Mouse (Mus musculus) lung, adult 2 months (tissue): Measurements from ENCODE around the gene Mbnl1. TPM values are rescaled to one million over a fixed set of nuclear protein-coding genes. Genes with fewer than 3 reads are reported as not detected.

Experiments
- DNase-seq: peaks from one replicate; pipeline ENCODE4 v3.0.0; 2022
- H3K4me1 ChIP-seq: fragments of 200-500 bp; 2 replicates; pipeline ENCODE4 v1.6.1; 2011; ENCODE audit warnings: low read length; ENCODE audit not compliant: control insufficient read depth, insufficient read depth
- H3K4me3 ChIP-seq: fragments of 200-500 bp; replicated peaks from 2 replicates; pipeline ENCODE3; 2011; ENCODE audit warnings: low read depth, mild to moderate bottlenecking, control low read depth, low read length; ENCODE audit errors: extremely low read depth
- CTCF ChIP-seq: fragments of 200-500 bp; IDR thresholded peaks from 2 replicates; pipeline ENCODE4 v1.5.1; 2011; ENCODE audit warnings: mild to moderate bottlenecking, low read length, control low read depth; ENCODE audit not compliant: insufficient read depth
- POLR2A ChIP-seq: fragments of 200-500 bp; IDR thresholded peaks from 2 replicates; pipeline ENCODE4 v1.6.1; 2011; ENCODE audit warnings: low read depth, mild to moderate bottlenecking, control low read depth, low read length, borderline replicate concordance; ENCODE audit errors: extremely low read depth
- WGBS: fragments of 180-500 bp; shearing (Covaris S2); methylation state at CpG from one replicate; pipeline ENCODE4 v1.1.7; 2018; 5-methylcytosine and 5-hydroxymethylcytosine counted together
- polyA plus RNA-seq: library from polyadenylated mRNA; depleted of rRNA; stranded (reverse); fragments of >200 nt; gene quantifications from 2 replicates; pipeline ENCODE4 v1.2.3, GENCODE M21; 2012

Gene Mbnl1
- polyA plus RNA-seq, 1 experiment: 103 TPM

DNA sequence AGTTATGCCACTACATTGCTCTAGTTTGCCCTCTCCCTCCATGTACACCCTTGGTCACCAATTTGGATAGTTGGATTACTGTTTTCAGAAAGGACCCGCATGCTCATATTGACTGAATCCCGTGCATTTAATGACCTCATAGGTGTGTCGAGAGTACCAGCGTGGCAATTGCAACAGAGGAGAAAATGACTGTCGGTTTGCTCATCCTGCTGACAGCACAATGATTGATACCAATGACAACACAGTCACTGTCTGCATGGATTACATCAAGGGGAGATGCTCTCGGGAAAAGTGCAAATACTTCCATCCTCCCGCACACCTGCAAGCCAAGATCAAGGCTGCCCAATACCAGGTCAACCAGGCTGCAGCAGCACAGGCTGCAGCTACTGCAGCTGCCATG, 140.5 kb downstream of the Mbnl1 start:
- Histone ChIP-seq H3K4me1 (peaks cover 6% of the 10 kb centered on the region), H3K4me3 (no peak overlapping the region)
- WGBS: 75% methylated on average over 7 of the region's 7 CpGs
- no peak for DNase-seq
- TF ChIP-seq POLR2A (no peak), CTCF (no peak)

DNA sequence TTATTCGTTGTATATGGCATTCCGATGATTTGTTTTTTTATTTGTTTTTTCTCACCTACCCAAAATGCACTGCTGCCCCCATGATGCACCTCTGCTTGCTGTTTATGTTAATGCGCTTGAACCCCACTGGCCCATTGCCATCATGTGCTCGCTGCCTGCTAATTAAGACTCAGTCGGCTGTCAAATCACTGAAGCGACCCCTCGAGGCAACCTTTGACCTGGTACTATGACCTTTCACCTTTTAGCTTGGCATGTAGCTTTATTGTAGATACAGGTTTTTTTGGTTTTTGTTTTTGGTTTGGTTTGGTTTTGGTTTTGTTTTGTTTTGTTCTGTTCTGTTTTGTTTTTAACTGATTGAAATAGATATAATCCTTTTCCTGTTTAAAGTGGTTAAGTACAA, 141.9 kb downstream of the Mbnl1 start:
- peaks cover 6% of the 10 kb centered on the region for H3K4me1 ChIP-seq
- DNase-seq: no peak
- TF ChIP-seq POLR2A: no peak
- no peak for TF ChIP-seq CTCF
- 86% methylated on average over 7 of the region's 7 CpGs for WGBS
- H3K4me3 ChIP-seq: no peak overlapping the region

DNA sequence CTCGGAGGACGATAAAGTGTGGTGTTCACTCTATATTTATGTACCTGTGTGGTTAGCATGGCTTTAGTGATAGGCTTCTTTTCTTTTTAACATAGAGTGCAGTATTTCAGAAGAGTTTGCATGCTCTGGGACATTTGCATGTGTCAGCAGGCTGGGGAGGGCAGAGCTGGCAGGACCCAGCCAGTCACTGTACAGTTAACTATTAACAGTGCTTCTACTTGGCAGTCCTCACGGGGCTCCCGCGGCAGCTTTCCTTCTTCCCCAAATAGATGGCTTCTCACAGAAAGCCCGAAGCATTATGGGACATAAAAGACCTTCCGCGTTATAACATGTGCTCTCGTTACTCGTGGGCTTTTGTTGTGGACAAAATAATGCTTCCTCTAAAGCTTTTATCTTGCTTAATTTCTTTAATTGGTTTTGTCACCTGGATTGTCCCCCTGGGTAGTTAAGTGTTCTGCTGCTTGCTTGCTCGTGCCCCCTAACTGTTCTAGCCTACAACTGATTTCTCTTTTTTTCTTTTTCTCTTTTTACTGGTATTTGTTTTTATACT, 142.5 kb downstream of the Mbnl1 start:
- no peak overlapping the region for H3K4me3 ChIP-seq
- no peak for TF ChIP-seq CTCF
- TF ChIP-seq POLR2A: no peak
- DNase-seq: no peak
- WGBS: 65% methylated on average over 11 of the region's 11 CpGs
- H3K4me1 ChIP-seq: peaks cover 6% of the 10 kb centered on the region

DNA sequence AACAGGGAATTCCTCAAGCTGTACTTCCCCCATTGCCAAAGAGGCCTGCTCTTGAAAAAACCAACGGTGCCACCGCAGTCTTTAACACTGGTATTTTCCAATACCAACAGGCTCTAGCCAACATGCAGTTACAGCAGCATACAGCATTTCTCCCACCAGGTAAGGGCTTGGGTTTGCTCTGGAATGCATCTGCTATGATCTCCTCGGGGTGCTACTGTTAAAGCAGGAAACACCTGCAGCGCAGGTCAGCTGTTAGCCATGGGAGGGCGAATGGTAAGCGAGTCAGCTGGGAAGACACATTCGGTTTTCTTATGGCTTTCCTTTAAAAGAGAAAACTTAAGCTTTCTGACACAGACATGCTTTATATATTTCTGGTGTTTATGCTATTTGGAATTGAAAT, 143.0 kb downstream of the Mbnl1 start:
- TF ChIP-seq POLR2A: no peak
- no peak for TF ChIP-seq CTCF
- 58% methylated on average over 7 of the region's 7 CpGs for WGBS
- Histone ChIP-seq H3K4me3 (no peak overlapping the region), H3K4me1 (peaks cover 6% of the 10 kb centered on the region)
- no peak for DNase-seq

DNA sequence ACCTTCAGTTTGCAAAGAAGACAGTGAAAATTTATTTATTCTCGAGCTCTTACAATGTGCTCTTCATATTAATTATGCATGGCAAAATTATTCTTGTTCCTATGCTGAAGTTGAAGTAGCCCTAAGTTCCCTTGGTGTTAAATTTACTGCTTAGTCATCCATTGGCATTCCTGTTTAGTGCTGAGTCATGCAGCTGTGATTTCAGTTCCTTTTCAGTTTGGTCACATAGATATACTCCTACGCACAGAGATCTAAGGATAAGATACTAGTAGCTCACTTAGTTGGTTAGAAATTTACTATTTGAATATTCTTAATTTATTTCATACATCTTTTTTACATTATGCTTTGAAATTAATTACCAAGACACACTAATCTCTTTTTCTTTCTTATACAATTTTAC, 143.5 kb downstream of the Mbnl1 start:
- no peak overlapping the region for H3K4me3 ChIP-seq
- 73% methylated on average over 2 of the region's 2 CpGs for WGBS
- peaks cover 4% of the 10 kb centered on the region for H3K4me1 ChIP-seq
- no peak for DNase-seq
- TF ChIP-seq POLR2A: no peak
- TF ChIP-seq CTCF: no peak

DNA sequence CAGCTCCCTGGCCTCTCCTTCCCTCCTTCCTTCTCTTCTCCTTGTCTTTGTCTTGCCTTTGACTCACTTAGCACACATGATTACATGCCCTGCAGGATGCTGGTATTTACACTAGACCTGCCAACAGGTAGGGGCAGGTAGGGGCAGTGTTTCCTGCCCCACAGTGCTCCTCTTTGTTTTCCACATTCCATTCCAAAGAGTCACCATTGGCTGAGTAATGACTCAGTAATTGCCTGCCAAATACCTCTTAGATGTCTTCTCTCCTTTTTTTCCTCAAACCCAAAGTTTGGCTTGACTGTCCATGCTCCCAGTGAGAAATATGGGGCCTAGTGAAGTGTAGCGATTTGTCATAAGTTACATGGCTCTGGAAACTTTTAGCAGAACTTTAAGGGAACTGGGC, 145.0 kb downstream of the Mbnl1 start:
- 55% methylated on average over 1 of the region's 1 CpGs for WGBS
- peaks cover 4% of the 10 kb centered on the region for H3K4me1 ChIP-seq
- H3K4me3 ChIP-seq: no peak overlapping the region
- TF ChIP-seq CTCF (no peak), POLR2A (no peak)
- no peak for DNase-seq

DNA sequence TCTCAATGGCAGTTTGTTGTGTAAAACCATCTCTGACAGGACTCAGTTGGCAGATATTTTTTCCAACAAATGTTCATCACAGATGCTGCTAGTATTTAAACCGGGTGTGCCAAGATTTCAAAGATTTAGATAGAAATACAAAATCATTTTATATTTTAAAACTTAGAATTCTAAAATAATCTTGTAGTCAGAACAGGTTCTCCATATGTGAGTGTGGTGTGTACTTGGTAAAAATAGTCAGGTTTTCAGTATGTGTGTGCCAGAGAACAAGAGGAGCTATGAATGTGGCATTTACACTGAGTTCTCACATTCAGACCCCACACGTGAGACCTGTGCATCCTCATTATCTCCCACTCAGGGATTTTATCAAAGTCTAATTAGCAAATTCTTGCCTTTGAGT, 147.6 kb downstream of the Mbnl1 start:
- TF ChIP-seq POLR2A (no peak), CTCF (no peak)
- 63% methylated on average over 2 of the region's 2 CpGs for WGBS

DNA sequence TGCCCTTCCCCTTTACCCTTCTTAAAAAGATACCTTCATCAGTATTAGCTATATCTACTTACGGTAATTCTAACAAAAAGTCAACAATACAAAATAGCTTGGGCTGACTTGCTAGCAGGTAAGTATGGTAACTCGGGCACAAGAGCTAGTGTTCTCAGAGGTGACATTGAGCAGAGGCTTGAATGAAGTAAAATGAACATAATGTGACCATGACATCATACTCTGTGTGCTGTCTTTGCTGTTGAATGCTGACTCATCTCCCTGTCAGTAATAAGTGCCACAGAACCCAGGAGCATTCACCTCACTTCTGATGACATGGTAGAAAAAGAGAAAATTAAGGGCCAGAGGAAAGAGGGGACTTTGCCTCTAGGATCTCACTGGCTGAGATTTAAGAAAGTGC, 158.6 kb downstream of the Mbnl1 start:
- no peak overlapping the region for H3K4me3 ChIP-seq
- WGBS: 92% methylated on average over 2 of the region's 2 CpGs

More for the DNA sequence above, 147.6 kb downstream of the Mbnl1 start:
- no peak for DNase-seq
- H3K4me3 ChIP-seq: no peak overlapping the region
- peaks cover 2% of the 10 kb centered on the region for H3K4me1 ChIP-seq

DNA sequence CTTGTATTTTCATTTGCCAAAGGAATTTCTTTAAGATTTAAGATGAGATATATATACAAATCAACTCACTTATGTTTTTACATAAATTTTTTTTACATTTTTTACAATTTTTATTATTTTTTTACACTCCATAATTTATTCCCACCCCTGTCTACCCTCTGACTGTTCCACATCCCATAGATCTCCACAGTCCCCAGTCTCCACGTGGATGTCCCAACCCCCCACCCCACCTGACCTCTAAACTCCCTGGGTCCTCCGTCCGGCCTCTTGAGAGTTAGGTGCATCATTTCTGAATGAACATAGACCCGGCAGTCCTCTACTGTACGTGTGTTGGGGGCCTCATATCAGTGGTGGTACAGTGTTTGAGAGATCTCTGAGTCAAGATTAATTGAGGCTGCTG, 159.1 kb downstream of the Mbnl1 start:
- no peak overlapping the region for H3K4me3 ChIP-seq
- no peak for DNase-seq
- no peak for TF ChIP-seq POLR2A
- no peak for TF ChIP-seq CTCF
- no peaks in the 10 kb centered on the region for H3K4me1 ChIP-seq
- WGBS: 87% methylated on average over 5 of the region's 5 CpGs

More for the DNA sequence above, 158.6 kb downstream of the Mbnl1 start:
- DNase-seq: no peak
- TF ChIP-seq CTCF (no peak), POLR2A (no peak)
- no peaks in the 10 kb centered on the region for H3K4me1 ChIP-seq

DNA sequence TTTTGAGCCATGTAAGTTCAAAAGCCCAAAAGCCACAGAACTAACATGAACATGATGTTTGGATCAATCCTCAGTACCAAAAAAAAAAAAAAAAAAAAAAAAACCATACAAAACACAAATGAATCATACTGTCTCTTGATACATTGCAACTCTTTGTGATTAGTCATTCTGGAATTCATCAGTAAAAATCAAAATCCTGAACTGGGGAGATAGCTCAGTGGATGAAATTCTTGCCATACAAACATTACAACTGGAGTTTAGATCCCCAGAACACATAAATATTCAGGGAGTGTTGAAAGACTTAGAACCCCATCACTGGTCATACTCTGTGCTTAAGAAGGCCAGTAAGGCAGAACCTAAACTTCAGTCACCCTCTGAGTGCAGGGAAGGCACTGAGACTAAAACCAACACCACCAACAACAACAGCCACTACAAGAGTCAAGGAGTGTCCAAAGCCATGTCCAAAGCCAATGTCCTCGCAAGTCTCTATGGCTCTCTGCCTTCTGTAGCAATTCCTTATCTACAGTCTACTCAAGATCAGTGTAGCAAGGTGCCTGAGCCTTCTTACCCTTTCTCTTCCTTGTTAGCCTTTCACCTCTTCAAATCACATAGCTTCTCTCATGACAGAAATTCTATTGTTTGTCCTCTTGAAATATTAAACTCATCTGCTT, 160.3 kb downstream of the Mbnl1 start:
- no peak for DNase-seq
- WGBS: 79% methylated on average over 1 of the region's 1 CpGs
- TF ChIP-seq CTCF (no peak), POLR2A (no peak)
- Histone ChIP-seq H3K4me3 (no peak overlapping the region), H3K4me1 (no peaks in the 10 kb centered on the region)

DNA sequence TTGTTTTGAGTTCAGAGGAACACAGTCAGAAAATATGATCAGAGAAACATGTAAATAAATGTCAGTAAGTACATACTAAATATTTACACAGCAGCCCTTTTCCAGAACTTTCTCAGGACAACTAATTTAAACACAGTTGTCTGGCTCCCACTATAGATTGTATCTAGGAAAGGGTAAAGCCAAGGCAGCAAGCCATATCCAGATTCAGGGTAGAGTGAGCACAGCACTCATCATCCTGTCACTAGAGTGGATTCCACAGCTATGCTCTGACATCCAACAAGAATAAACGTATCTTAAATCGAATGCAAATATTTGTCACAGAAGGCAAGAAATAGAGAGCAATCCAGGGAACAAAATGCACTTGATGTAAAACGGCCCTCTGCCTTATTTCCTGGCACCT, 165.9 kb downstream of the Mbnl1 start:
- TF ChIP-seq CTCF (no peak), POLR2A (no peak)
- H3K4me3 ChIP-seq: no peak overlapping the region
- no peak for DNase-seq
- no peaks in the 10 kb centered on the region for H3K4me1 ChIP-seq
- 39% methylated on average over 3 of the region's 3 CpGs for WGBS
